Mouse (Mus musculus) kidney, embryonic 16.5 days (tissue): Measurements from ENCODE around the gene Zfp212. TPM values are rescaled to one million over a fixed set of nuclear protein-coding genes. Genes with fewer than 3 reads are reported as not detected.
A peak's percentile ranks its signal among the peaks of the same experiment; 100 is the strongest.

ENCODE experiments used
- ATAC-seq: fragments of 200-750 bp; cut with Nextera tagmentation; 2 replicates; pipeline ENCODE4 v1.8.0; 2017; ENCODE audit warnings: moderate TSS enrichment; ENCODE audit not compliant: low FRiP score, low TSS enrichment
- H3K27ac ChIP-seq: fragments of 300-500 bp; sonication (generic); 2 replicates; pipeline ENCODE4 v1.5.1; 2014; ENCODE audit warnings: low read length
- H3K27me3 ChIP-seq: fragments of 300-500 bp; sonication (generic); 2 replicates; pipeline ENCODE4 v1.6.1; 2014; ENCODE audit warnings: low read length, control low read depth, mixed read lengths; ENCODE audit not compliant: insufficient read depth
- H3K36me3 ChIP-seq: fragments of 300-500 bp; sonication (generic); 2 replicates; pipeline ENCODE4 v1.6.1; 2014; ENCODE audit warnings: low read length, control low read depth, mixed read lengths; ENCODE audit not compliant: insufficient read depth
- H3K4me1 ChIP-seq: fragments of 300-500 bp; sonication (generic); 2 replicates; pipeline ENCODE4 v1.6.1; 2014; ENCODE audit warnings: low read length, control low read depth, mixed read lengths; ENCODE audit not compliant: insufficient read depth
- H3K4me2 ChIP-seq: fragments of 300-500 bp; sonication (generic); replicated peaks from 2 replicates; pipeline ENCODE4 v1.6.1; 2014; ENCODE audit warnings: low read depth, low read length
- H3K4me3 ChIP-seq: fragments of 300-500 bp; sonication (generic); 2 replicates; pipeline ENCODE4 v1.5.1; 2014; ENCODE audit warnings: mild to moderate bottlenecking, low read length
- H3K9ac ChIP-seq: fragments of 300-500 bp; sonication (generic); replicated peaks from 2 replicates; pipeline ENCODE4 v1.6.1; 2014; ENCODE audit warnings: low read length
- H3K9me3 ChIP-seq: fragments of 300-500 bp; sonication (generic); 2 replicates; pipeline ENCODE4 v1.6.1; 2016; ENCODE audit warnings: low read length, control low read depth
- WGBS: fragments of 180-500 bp; shearing (Covaris S2); extraction: QIAGEN DNeasy Blood & Tissue Kit; methylation state at CpG from one replicate; pipeline ENCODE4 v1.1.7; 2014; 5-methylcytosine and 5-hydroxymethylcytosine counted together
- polyA plus RNA-seq: library from polyadenylated mRNA; unstranded; fragments of >200 nt; fragmentation: Nextera tagmentation; extraction: Ambion mirVana; gene quantifications from 2 replicates; pipeline ENCODE4 v1.2.1, GENCODE M21; 2015

The Zfp212 gene
- 19.4 and 20.2 TPM in 2 replicates for polyA plus RNA-seq

- Histone ChIP-seq H3K9ac (peak within 1 kb of the TSS; percentile 86), H3K4me3 (peak within 1 kb of the TSS; percentile 75), H3K27ac (peak within 1 kb of the TSS; percentile 99), H3K36me3 (no peaks in the 10 kb centered on the region), H3K9me3 (no peaks in the 10 kb centered on the region), H3K4me1 (peaks cover 20% of the 10 kb centered on the region), H3K4me2 (peak within 1 kb of the TSS; percentile 87), H3K27me3 (no peaks in the 10 kb centered on the region)
- WGBS = under 1% methylated on average over 65 of the region's 67 CpGs
- ATAC-seq = peak; percentile 94
Observed at GRCm38 (mm10) chr6:47920447-47921340, at the start of gene Zfp212. Gene Zfp212 (plus strand): TSS chr6:47920476.

GRCm38 (mm10) chr6:47872266-47872665 is 48.0 kb upstream of the Zfp212 start:
- H3K36me3 ChIP-seq = peaks cover 6% of the 10 kb centered on the region; the same call in 1 of the 2 replicates
- no peak overlapping the region for H3K27ac ChIP-seq
- H3K9ac ChIP-seq = no peak overlapping the region
- 89% methylated on average over 5 of the region's 5 CpGs for WGBS
- no peak overlapping the region for H3K4me2 ChIP-seq
- no peaks in the 10 kb centered on the region for H3K4me1 ChIP-seq
- no peak overlapping the region for H3K4me3 ChIP-seq
- no peaks in the 10 kb centered on the region for H3K27me3 ChIP-seq
- no peaks in the 10 kb centered on the region for H3K9me3 ChIP-seq
- ATAC-seq = no peak

- Histone ChIP-seq H3K27me3 (no peaks in the 10 kb centered on the region), H3K4me1 (peaks cover 15% of the 10 kb centered on the region), H3K4me2 (peak within 1 kb of the TSS; percentile 90), H3K36me3 (peaks cover 20% of the 10 kb centered on the region), H3K4me3 (peak within 1 kb of the TSS; percentile 97), H3K9me3 (no peaks in the 10 kb centered on the region), H3K27ac (peak within 1 kb of the TSS; percentile 99), H3K9ac (peak within 1 kb of the TSS; percentile 96)
- 7% methylated on average over 9 of the region's 9 CpGs for WGBS
- ATAC-seq = no peak
Observed at GRCm38 (mm10) chr6:47877058-47877457, 43.2 kb upstream of the Zfp212 start, which contains the start of gene Zfp282. Gene Zfp282 (plus strand): TSS chr6:47877204.

GRCm38 (mm10) chr6:47877461-47878132 is 42.7 kb upstream of the Zfp212 start:
- no peaks in the 10 kb centered on the region for H3K27me3 ChIP-seq
- H3K4me3 ChIP-seq = peak overlapping the region; percentile 97
- H3K36me3 ChIP-seq = peaks cover 25% of the 10 kb centered on the region
- ATAC-seq = peak; percentile 97
- H3K9me3 ChIP-seq = no peaks in the 10 kb centered on the region
- peak overlapping the region; percentile 99 for H3K27ac ChIP-seq
- under 1% methylated on average over 62 of the region's 71 CpGs for WGBS
- peaks cover 15% of the 10 kb centered on the region for H3K4me1 ChIP-seq
- peak overlapping the region; percentile 96 for H3K9ac ChIP-seq
- peak overlapping the region; percentile 90 for H3K4me2 ChIP-seq

DNA sequence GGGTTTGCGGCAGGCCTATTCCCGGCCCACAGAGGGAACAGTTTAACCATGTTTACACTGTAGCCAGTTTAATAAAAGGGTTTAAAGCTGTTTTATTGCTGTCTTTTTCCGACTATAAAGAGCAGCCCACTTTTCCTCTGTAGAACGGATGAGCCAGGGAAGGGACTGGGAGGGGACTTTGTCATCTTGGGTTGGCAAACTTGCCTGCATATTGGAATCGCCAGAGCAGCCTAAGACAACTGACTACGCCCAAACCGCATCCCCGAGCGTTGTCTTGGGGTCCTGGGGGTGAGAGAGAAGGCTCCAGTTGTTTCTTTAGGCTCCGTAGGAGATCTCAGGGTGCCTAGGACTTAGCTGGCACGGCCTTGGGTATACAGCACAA is 42.2 kb upstream of the Zfp212 start:
- WGBS = under 1% methylated on average over 11 of the region's 11 CpGs
- Histone ChIP-seq H3K27ac (peak overlapping the region; percentile 99), H3K4me1 (peaks cover 15% of the 10 kb centered on the region), H3K27me3 (no peaks in the 10 kb centered on the region), H3K9me3 (no peaks in the 10 kb centered on the region), H3K9ac (peak overlapping the region; percentile 96), H3K4me3 (peak overlapping the region; percentile 97), H3K36me3 (peaks cover 30% of the 10 kb centered on the region), H3K4me2 (peak overlapping the region; percentile 90)
- no peak for ATAC-seq

DNA sequence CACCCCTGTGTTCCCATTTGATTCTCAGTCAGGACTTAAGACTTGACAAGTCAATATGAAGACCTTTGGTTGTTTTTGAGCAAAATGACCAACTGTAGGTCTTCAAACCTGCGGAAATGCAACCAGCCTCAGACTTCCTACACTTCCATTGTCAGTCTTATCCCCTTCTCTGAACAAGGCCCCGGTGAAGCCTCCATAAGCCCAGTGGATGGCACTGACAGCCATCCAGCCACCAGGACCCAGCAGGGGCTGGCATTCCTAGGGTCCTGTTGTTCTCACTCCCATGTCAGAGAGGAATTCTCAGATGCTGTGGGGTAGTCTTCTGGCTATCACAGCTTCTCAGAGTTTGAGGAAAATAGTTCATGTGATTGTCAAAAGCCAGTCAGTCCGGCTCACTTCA is 41.7 kb upstream of the Zfp212 start:
- peak overlapping the region; percentile 99; the same call in 1 of the 2 replicates for H3K27ac ChIP-seq
- no peak for ATAC-seq
- H3K9me3 ChIP-seq = no peaks in the 10 kb centered on the region
- WGBS = 40% methylated on average over 3 of the region's 3 CpGs
- H3K9ac ChIP-seq = peak overlapping the region; percentile 96
- peaks cover 15% of the 10 kb centered on the region for H3K4me1 ChIP-seq
- H3K4me2 ChIP-seq = peak overlapping the region; percentile 90
- no peaks in the 10 kb centered on the region for H3K27me3 ChIP-seq
- H3K36me3 ChIP-seq = peaks cover 34% of the 10 kb centered on the region
- peak overlapping the region; percentile 97 for H3K4me3 ChIP-seq

DNA sequence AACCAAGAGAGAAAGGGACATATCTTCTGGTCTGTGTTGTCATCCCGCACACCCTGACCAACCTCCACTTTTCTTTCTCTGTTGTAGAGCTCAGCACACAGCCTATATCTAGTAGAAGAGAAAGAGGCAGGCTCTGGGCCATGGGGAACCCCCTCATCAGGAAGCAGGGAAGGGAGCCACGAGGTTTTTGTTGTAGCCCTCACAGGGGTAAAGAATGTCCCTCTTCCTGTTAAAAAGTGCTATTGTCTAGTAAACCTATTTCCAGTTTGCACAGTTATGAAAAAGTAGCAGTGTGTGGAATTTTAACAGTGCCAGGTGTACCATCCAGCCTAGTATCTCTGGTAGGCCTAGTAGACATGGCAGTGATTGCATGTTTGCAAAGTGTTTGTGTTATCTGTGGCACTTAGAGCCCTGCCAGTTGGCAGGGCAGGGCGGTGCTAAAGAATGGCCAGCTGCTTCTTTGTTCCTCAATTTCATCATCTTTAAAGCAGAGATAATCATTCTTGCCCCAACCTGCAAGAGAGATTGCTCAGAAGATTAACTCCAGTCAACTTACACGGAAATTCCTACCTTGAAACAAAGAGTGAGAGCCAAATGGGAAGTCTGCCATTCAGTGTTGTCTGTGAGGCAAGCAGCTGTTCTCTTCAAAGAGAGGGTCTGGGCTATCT is 41.1 kb upstream of the Zfp212 start:
- Histone ChIP-seq H3K27ac (no peak overlapping the region), H3K4me2 (peak overlapping the region; percentile 90), H3K9me3 (no peaks in the 10 kb centered on the region), H3K36me3 (peaks cover 39% of the 10 kb centered on the region), H3K9ac (peak overlapping the region; percentile 96), H3K27me3 (no peaks in the 10 kb centered on the region), H3K4me1 (peaks cover 15% of the 10 kb centered on the region), H3K4me3 (peak overlapping the region; percentile 97; the same call in 1 of the 2 replicates)
- WGBS = 64% methylated on average over 4 of the region's 4 CpGs
- ATAC-seq = no peak

- 90% methylated on average over 10 of the region's 10 CpGs for WGBS
- Histone ChIP-seq H3K9me3 (no peaks in the 10 kb centered on the region), H3K27me3 (no peaks in the 10 kb centered on the region), H3K27ac (no peak overlapping the region), H3K9ac (no peak overlapping the region), H3K4me2 (no peak overlapping the region), H3K4me3 (no peak overlapping the region), H3K4me1 (peaks cover 15% of the 10 kb centered on the region), H3K36me3 (peaks cover 40% of the 10 kb centered on the region)
- no peak for ATAC-seq
Observed at GRCm38 (mm10) chr6:47880166-47880565, 40.1 kb upstream of the Zfp212 start.

DNA sequence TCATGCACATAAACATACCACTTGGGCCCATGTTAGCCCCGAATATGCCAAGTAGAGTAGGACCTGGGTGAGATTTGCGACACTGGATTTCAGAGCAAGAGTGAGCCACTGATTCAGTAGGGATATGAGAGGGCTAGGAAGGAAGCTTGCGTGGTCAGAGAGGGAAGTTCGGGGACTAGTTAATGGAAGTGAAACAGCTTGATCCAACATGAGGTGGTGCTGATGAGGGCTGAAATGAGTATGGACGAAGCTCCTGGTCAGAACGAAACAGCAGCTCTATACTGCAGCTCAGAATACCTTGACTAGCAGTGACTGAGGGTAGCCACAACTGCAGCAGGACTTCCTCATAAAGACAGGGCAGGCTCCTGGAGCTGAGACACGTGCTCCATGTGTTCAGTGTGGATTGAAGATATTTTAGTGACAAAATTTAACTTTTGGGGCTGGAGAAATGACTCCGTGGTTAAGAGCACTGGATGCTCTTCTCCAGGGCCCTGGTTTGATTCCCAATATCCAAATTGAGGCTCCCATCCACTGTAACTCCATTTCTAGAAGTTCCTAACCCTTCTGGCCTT is 31.4 kb upstream of the Zfp212 start:
- Histone ChIP-seq H3K4me3 (no peak overlapping the region), H3K36me3 (peaks cover 54% of the 10 kb centered on the region), H3K27ac (no peak overlapping the region), H3K9ac (no peak overlapping the region), H3K27me3 (no peaks in the 10 kb centered on the region), H3K9me3 (no peaks in the 10 kb centered on the region), H3K4me1 (no peaks in the 10 kb centered on the region), H3K4me2 (no peak overlapping the region)
- WGBS = 88% methylated on average over 8 of the region's 8 CpGs
- no peak for ATAC-seq
